Mouse (Mus musculus) forebrain, embryonic 14.5 days (tissue): ENCODE data around the gene Zfp410. TPM values are rescaled to one million over a fixed set of nuclear protein-coding genes. Genes with fewer than 3 reads are reported as not detected.

Experiments
- ATAC-seq: fragments of 200-750 bp; cut with Nextera tagmentation; 2 replicates; pipeline ENCODE4 v1.8.0; 2017; ENCODE audit warnings: mild to moderate bottlenecking, moderate library complexity
- DNase-seq: peaks from one replicate; pipeline ENCODE4 v3.0.0-alpha.2; 2015; ENCODE audit warnings: low spot score
- H3K27ac ChIP-seq: fragments of 300-500 bp; sonication (generic); 2 replicates; pipeline ENCODE4 v1.5.1; 2014; ENCODE audit warnings: low read depth, mild to moderate bottlenecking, control low read depth, low read length, moderate library complexity
- H3K27me3 ChIP-seq: fragments of 300-500 bp; sonication (generic); replicated peaks from 2 replicates; pipeline ENCODE4 v1.6.1; 2014; ENCODE audit warnings: low read length, control low read depth, mixed read lengths; ENCODE audit not compliant: control insufficient read depth, insufficient read depth
- H3K36me3 ChIP-seq: fragments of 300-500 bp; sonication (generic); 2 replicates; pipeline ENCODE4 v1.6.1; 2014; ENCODE audit warnings: low read length, control low read depth; ENCODE audit not compliant: control insufficient read depth, insufficient read depth
- H3K4me1 ChIP-seq: fragments of 300-500 bp; sonication (generic); 2 replicates; pipeline ENCODE4 v1.6.1; 2014; ENCODE audit warnings: antibody characterized with exemption, low read length, control low read depth; ENCODE audit not compliant: control insufficient read depth, insufficient read depth
- H3K4me2 ChIP-seq: fragments of 300-500 bp; sonication (generic); 2 replicates; pipeline ENCODE4 v1.6.1; 2014; ENCODE audit warnings: mild to moderate bottlenecking, control low read depth, low read length
- H3K4me3 ChIP-seq: fragments of 300-500 bp; sonication (generic); 2 replicates; pipeline ENCODE4 v1.5.1; 2014; ENCODE audit warnings: low read depth, low read length, control low read depth
- H3K9ac ChIP-seq: fragments of 300-500 bp; sonication (generic); 2 replicates; pipeline ENCODE4 v1.6.1; 2014; ENCODE audit warnings: mild to moderate bottlenecking, low read length, control low read depth, moderate library complexity
- H3K9me3 ChIP-seq: fragments of 300-500 bp; sonication (generic); replicated peaks from 2 replicates; pipeline ENCODE4 v1.6.1; 2016; ENCODE audit warnings: low read length, control low read depth, mixed read lengths; ENCODE audit not compliant: control insufficient read depth
- WGBS: fragments of 180-500 bp; shearing (Covaris S2); extraction: QIAGEN DNeasy Blood & Tissue Kit; methylation state at CpG from one replicate; pipeline ENCODE4 v1.1.7; 2014; 5-methylcytosine and 5-hydroxymethylcytosine counted together
- polyA plus RNA-seq: library from polyadenylated mRNA; unstranded; fragments of >200 nt; fragmentation: Nextera tagmentation; extraction: Ambion mirVana; gene quantifications from 2 replicates; pipeline ENCODE4 v1.2.1, GENCODE M21; 2014

Zfp410 gene
- polyA plus RNA-seq, 1 experiment from 2014 or later, result 89.6 TPM

DNA sequence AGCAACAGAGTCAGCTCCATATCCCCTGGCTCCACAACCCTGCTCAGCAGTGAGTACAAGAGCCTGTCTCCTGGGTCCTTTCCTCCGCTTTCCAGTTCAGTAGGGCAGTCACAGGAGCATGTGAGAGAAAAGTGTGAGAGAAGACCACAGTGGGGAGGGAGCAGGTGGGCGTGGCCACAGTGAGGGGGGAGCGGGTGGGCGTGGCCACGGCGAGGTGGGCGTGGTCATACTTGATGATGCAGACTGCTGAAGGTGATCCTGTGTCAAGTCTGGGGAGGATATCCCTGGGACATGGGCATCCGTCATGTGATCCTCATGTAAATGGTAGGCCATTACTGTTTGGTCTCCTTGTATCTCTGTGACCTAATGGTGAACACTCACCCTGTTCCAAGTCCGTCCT lies 50.3 kb downstream of the Zfp410 start:
- Histone ChIP-seq H3K4me3 (no peak overlapping the region), H3K9me3 (no peaks in the 10 kb centered on the region), H3K36me3 (peaks cover 46% of the 10 kb centered on the region), H3K27me3 (no peaks in the 10 kb centered on the region), H3K27ac (no peak overlapping the region), H3K4me1 (peaks cover 9% of the 10 kb centered on the region), H3K9ac (no peak overlapping the region), H3K4me2 (no peak overlapping the region)
- WGBS, result 79% methylated on average over 9 of the region's 9 CpGs
- DNase-seq, result no peak
- ATAC-seq, result no peak

DNA sequence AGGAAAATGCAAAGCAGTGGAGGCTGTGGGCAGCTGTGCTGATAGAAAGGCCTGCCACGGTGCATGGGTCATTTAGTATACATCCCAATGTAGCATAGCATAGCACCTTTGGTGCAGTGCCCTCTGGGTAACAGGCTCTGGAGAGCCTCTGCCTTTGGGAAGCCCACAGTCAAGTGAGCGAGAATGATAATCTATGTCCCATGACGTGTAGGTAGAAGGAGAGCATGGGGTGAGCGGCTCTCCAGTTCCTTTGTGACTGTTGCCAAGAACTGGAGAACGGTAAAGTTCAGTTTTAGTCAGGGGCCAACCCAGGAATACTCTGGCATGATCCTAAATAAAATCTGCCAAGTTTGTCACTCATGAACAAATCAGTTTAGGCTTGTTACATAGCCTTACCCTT lies 55.0 kb downstream of the Zfp410 start:
- Histone ChIP-seq H3K9ac (no peak overlapping the region), H3K4me3 (no peak overlapping the region), H3K36me3 (peaks cover 82% of the 10 kb centered on the region), H3K27me3 (no peaks in the 10 kb centered on the region), H3K9me3 (no peaks in the 10 kb centered on the region), H3K4me2 (no peak overlapping the region), H3K27ac (no peak overlapping the region), H3K4me1 (no peaks in the 10 kb centered on the region)
- ATAC-seq (no peak), DNase-seq (no peak)
- 95% methylated on average over 5 of the region's 5 CpGs for WGBS

DNA sequence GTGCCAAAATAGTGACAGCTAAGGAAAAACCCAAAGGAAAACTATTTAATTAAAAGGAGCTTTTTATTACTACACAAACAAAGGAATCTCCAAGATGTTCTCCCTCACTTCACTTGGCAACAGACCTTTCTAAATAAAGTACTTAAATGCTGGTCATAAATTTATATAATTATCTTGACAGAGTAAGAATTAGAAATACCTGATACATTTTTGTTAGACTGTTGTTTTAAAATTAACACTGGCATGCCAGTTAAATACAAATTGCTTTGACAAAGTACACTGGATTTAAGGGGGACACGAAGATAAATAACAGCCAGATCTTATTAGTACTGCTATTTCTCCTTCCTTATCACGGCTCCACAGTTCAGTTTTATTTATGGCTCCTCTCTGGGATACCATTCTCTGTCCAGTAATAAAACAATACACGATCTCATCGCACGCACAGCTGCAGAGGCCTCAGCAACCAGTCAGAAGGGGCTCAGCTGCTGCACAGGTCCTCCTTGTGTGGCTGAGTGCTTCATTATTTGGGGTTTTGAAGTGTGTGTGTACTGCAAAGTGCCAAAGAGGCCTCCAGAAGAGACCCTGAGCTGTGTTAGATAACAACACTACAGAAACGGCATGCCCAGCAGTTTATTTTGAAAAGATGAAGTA lies 57.3 kb downstream of the Zfp410 start:
- Histone ChIP-seq H3K36me3 (peaks cover 72% of the 10 kb centered on the region), H3K9me3 (no peaks in the 10 kb centered on the region), H3K4me2 (no peak overlapping the region), H3K27me3 (no peaks in the 10 kb centered on the region), H3K4me3 (no peak overlapping the region), H3K9ac (no peak overlapping the region), H3K4me1 (no peaks in the 10 kb centered on the region), H3K27ac (no peak overlapping the region)
- WGBS, result 83% methylated on average over 6 of the region's 6 CpGs
- DNase-seq (no peak), ATAC-seq (no peak)

DNA sequence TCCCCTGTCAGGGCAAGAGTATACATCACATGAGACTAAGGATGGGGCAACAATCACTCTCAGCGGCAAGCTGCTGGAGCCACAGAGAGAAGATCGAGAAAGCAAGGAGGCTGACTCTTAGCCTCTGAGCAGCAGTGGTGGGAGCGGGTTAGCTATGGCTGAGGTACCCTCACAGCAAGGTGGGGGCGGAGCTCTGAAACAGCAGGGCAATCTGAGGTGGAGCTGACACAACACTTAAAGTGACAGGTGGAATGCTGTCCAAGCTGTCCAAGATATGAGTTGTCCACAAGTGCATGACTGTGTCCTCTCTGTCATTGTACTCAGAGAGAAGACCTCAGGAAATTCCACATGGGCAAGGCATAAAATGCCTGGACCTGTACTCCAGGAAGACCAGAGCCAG lies 65.7 kb downstream of the Zfp410 start:
- ATAC-seq, result no peak
- no peak overlapping the region for H3K4me2 ChIP-seq
- H3K27ac ChIP-seq, result no peak overlapping the region
- no peak for DNase-seq
- H3K9ac ChIP-seq, result no peak overlapping the region
- H3K9me3 ChIP-seq, result no peaks in the 10 kb centered on the region
- no peaks in the 10 kb centered on the region for H3K4me1 ChIP-seq
- H3K4me3 ChIP-seq, result no peak overlapping the region
- 88% methylated on average over 4 of the region's 4 CpGs for WGBS
- H3K27me3 ChIP-seq, result no peaks in the 10 kb centered on the region
- peaks cover 3% of the 10 kb centered on the region; the same call in 1 of the 2 replicates for H3K36me3 ChIP-seq

DNA sequence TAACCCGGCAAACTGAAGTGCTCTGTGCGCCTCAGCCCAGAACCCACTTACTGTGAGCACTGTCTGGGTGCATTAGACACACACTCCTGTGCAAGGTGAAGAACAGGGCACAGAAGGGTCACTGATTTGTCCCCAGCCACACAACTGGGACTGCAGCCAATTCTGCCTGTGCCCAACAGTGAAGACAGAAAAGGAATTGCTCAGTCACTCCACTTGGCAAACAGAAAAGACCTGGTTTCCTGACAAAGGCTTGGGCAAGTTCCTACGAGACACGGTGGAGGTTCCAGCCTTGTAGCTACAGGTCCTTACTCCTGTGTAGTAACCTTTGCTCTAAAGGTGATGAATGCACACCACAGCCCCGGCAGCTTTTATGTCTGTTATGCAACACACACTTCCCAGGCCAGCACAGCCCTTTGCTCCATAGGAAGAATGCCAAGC lies 68.0 kb downstream of the Zfp410 start:
- DNase-seq, result peak; percentile 8
- Histone ChIP-seq H3K27me3 (no peaks in the 10 kb centered on the region), H3K36me3 (no peaks in the 10 kb centered on the region), H3K9ac (no peak overlapping the region), H3K4me3 (no peak overlapping the region), H3K27ac (no peak overlapping the region), H3K9me3 (no peaks in the 10 kb centered on the region), H3K4me1 (no peaks in the 10 kb centered on the region), H3K4me2 (no peak overlapping the region)
- WGBS, result 60% methylated on average over 5 of the region's 5 CpGs
- ATAC-seq, result no peak

DNA sequence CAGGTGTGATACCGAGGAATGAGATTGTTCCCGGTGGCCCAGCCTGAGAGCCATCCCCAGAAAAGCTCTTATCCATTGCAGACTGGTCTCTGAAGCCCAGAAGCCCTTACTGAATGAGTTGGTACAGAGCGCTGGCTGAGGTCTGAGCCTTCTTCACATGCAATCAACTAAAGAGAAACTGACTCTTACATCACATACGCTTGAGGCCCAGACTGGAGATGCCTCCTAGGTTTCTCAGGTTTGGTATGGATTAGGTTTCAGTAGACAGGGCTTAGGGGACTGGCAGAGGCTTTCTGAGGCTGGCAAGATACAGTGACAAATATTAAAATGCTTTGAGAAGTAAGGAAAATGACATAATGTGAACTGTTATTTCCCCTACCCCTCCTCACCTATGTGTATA lies 68.8 kb downstream of the Zfp410 start:
- Histone ChIP-seq H3K4me2 (no peak overlapping the region), H3K4me1 (no peaks in the 10 kb centered on the region), H3K36me3 (no peaks in the 10 kb centered on the region), H3K9ac (no peak overlapping the region; the same call in none of the 2 replicates), H3K27me3 (no peaks in the 10 kb centered on the region), H3K9me3 (no peaks in the 10 kb centered on the region), H3K27ac (no peak overlapping the region), H3K4me3 (no peak overlapping the region)
- no peak for ATAC-seq
- no peak for DNase-seq
- 95% methylated on average over 4 of the region's 4 CpGs for WGBS

DNA sequence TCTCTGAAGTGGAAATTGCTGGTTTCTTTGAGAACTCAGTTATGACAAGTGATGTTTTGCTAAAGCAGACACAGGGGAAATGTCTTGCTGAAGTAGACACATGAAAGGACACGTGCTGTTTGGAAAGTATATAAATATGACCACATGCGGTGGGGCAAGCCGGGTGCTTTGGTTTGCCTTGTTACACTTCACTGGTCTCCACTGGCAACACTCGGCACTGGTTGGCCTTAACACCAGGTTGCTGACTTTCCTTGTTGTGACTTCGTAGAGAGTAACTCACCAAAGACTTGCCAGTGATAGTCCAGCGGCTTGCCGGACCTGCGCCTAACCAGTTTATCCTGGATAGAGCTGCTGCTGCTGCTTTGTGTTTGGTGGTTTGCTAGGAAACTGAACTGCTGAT lies 71.4 kb downstream of the Zfp410 start:
- DNase-seq, result no peak
- no peaks in the 10 kb centered on the region for H3K4me1 ChIP-seq

DNA sequence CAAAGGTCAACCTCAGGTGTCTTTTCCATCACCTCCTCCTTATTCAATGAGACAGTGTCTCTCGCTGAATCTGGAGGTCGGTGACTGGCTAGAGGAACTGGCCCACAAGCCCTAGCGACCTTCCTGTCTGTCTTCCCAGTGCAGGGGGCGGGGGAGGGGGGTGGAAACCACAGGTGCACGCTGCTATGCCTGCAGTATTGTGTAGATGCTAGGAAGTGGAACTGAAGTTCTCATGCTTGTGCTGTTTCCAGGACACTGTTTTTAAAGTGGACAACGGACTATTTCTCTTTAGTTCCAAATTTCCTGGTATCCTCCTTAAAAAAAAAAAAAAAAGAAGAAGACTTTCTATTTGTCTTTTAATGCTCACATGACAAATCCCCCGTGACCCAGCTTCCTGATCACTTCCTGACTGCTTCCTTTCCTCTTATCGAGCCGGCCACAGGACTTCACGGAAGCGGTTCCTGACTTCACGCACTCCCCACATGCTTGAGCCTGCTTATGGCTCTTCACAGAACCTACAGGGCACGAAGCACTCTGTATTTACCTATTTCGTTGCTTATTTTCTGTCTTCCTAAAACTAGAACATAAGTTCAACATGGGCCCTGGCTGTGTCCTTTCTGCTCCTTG lies 72.2 kb downstream of the Zfp410 start:
- Histone ChIP-seq H3K4me3 (no peak overlapping the region), H3K27ac (no peak overlapping the region), H3K27me3 (no peaks in the 10 kb centered on the region), H3K9ac (no peak overlapping the region), H3K36me3 (no peaks in the 10 kb centered on the region), H3K9me3 (no peaks in the 10 kb centered on the region), H3K4me1 (no peaks in the 10 kb centered on the region), H3K4me2 (no peak overlapping the region)
- no peak for DNase-seq
- no peak for ATAC-seq
- 79% methylated on average over 14 of the region's 14 CpGs for WGBS

More for the DNA sequence above, 71.4 kb downstream of the Zfp410 start:
- 89% methylated on average over 8 of the region's 8 CpGs for WGBS
- Histone ChIP-seq H3K4me3 (no peak overlapping the region), H3K27ac (no peak overlapping the region), H3K27me3 (no peaks in the 10 kb centered on the region), H3K9ac (no peak overlapping the region), H3K9me3 (no peaks in the 10 kb centered on the region), H3K36me3 (no peaks in the 10 kb centered on the region), H3K4me2 (no peak overlapping the region)
- ATAC-seq, result no peak

DNA sequence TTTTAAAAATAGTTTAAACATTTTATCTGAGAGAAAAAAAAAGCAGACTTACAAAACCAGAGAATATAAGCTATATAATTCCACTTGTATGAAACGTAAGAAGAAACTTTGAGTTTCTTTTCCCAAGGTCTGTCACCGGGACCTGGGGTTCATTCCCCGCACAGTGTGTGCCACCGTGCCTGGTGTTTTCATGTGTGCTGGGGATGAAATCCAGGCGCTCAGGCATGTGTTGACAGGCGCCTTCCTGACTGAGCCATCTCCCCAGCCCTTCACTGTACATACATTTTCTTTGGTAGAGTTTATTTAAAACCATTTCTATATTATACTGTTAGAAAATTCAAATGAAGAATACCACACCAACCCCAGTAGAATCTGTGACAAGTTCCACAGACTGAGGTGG lies 73.7 kb downstream of the Zfp410 start:
- Histone ChIP-seq H3K4me1 (no peaks in the 10 kb centered on the region), H3K36me3 (no peaks in the 10 kb centered on the region), H3K27me3 (no peaks in the 10 kb centered on the region), H3K9ac (no peak overlapping the region), H3K4me2 (no peak overlapping the region), H3K27ac (no peak overlapping the region), H3K9me3 (no peaks in the 10 kb centered on the region), H3K4me3 (no peak overlapping the region)
- DNase-seq (no peak), ATAC-seq (no peak)
- 88% methylated on average over 6 of the region's 6 CpGs for WGBS
